Mouse (Mus musculus): ENCODE results near the gene Scaf1.

DNA sequence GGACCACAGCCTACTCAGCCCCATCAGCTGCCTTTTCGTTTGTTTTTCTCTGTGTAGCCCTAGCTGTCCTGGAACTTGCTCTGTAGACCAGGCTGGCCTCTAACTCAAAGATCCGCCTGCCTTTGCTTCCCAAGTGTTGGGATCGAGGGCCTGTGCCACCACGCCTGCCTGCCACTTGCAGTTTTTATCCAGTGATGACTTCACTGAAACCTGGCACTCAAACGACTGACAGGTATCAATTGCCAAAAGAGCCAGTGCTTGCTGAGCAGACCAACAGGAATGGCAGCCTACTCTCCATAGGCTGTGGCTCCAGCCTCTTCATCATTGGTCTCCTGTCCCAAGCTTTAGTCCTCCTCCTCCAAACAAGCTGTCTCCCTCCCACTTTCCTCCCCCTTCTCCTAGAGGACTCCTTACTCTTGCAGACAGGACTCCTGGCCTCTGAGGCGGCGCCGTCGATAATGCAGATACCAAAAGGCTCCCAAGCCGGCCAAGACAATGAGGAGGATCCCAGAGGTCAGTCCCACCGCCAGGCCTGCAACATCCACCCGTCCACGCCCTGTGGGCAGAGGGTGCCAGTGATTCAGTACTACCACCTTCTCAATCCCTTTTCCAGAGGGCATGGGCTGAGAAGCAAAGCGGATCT, 40.3 kb upstream of the Scaf1 start:
- TF ChIP-seq CTCF (IDR thresholded peaks at IDR 0.05; ENCODE audit: control insufficient read depth, insufficient read depth, low read length) = no peak
- no peak for TF ChIP-seq POLR2A (IDR thresholded peaks at IDR 0.05; ENCODE audit: borderline replicate concordance, control insufficient read depth, low read depth, low read length)
